Mouse (Mus musculus): ENCODE results near the gene Tnfsf4. TPM values are rescaled to one million over a fixed set of nuclear protein-coding genes. Genes with fewer than 3 reads are reported as not detected.
A peak's percentile ranks its signal among the peaks of the same experiment; 100 is the strongest.

Gene Tnfsf4
- polyA plus RNA-seq, 2 experiments, result 0.06 TPM; not detected in 1

DNA sequence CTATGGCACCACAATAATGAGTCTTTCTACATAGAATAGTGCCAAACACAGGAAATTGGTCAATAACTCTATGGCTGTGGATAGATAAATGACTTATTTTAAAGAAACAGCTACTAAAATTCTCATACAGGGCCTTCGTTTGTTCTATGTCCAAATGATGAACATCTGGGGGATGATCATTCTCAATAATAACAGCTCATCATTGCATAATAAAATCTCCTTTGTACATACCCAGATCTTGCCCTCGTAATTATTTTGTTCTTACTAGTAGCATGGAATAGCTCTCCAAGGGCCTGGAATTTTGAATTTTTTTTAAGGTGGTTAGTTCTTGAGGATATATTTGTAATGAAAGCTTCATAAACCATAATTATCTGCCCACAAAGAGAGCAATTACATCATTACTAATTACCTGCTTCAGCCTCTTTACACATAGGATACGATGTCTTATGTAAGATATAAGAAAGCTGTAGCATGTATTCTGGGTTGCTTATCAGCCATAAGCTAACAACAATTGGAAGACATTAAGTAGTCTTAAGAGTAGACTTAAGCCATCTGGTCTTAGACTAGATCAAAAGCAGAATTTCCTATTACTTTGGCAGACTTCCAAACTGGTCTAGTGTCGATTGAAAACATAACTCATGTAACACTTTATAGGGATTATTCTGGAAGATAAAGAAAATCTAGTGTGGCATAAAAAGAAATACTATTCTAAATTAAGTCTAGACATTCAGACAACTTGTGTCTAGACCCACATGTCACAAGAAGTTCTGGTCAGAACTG is 31.3 kb downstream of the Tnfsf4 start:
- H3K4me2 ChIP-seq (replicated peaks; ENCODE audit: low read depth, low read length, severe bottlenecking), result no peak overlapping the region
- no peak for TF ChIP-seq POLR2A (IDR thresholded peaks at IDR 0.05; ENCODE audit: borderline replicate concordance, extremely low read depth, insufficient read depth, insufficient read length)
- H3K36me3 ChIP-seq (ENCODE audit: control insufficient read depth, insufficient read depth, low read length), result no peaks in the 10 kb centered on the region
- 42% methylated on average over 4 of the region's 4 CpGs for WGBS
- DNase-seq (ENCODE audit: low spot score), result peak; percentile 74
- no peaks in the 10 kb centered on the region for H3K4me1 ChIP-seq (ENCODE audit: control insufficient read depth, insufficient read depth, low read length)
- H3K4me3 ChIP-seq (replicated peaks; ENCODE audit: low read length), result no peak overlapping the region
- ATAC-seq (ENCODE audit: low FRiP score, low read depth), result peak; percentile 30; the same call in 1 of the 2 replicates
- no peak overlapping the region for H3K9ac ChIP-seq (ENCODE audit: low read depth, low read length, severe bottlenecking)
- H3K9me3 ChIP-seq (ENCODE audit: control insufficient read depth, low read length), result no peaks in the 10 kb centered on the region
- no peak overlapping the region for H3K27ac ChIP-seq (replicated peaks; ENCODE audit: low read depth, low read length)
- H3K27me3 ChIP-seq (ENCODE audit: control insufficient read depth, insufficient read depth, low read length), result no peaks in the 10 kb centered on the region

DNA sequence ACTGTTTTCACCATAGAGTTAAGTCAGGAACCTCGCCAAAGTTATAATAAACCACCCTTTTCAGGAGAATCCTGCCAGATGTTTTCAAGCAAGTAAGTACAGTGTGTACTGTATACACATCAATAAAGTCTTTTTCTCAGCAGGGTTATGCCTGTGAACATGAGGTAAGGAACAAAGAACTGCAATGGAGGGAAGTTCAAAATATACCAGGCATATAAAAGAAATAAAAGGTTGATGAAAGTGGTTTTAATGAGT is 31.8 kb downstream of the Tnfsf4 start:
- TF ChIP-seq POLR2A (IDR thresholded peaks at IDR 0.05; ENCODE audit: borderline replicate concordance, extremely low read depth, insufficient read depth, insufficient read length), result no peak
- WGBS, result 35% methylated on average over 1 of the region's 1 CpGs
- DNase-seq (ENCODE audit: low spot score) (no peak), ATAC-seq (ENCODE audit: low FRiP score, low read depth) (peak; percentile 44; the same call in 1 of the 2 replicates)
- Histone ChIP-seq H3K4me2 (replicated peaks; ENCODE audit: low read depth, low read length, severe bottlenecking) (no peak overlapping the region), H3K9ac (ENCODE audit: low read depth, low read length, severe bottlenecking) (no peak overlapping the region), H3K36me3 (ENCODE audit: control insufficient read depth, insufficient read depth, low read length) (no peaks in the 10 kb centered on the region), H3K9me3 (ENCODE audit: control insufficient read depth, low read length) (no peaks in the 10 kb centered on the region), H3K4me1 (ENCODE audit: control insufficient read depth, insufficient read depth, low read length) (no peaks in the 10 kb centered on the region), H3K27me3 (ENCODE audit: control insufficient read depth, insufficient read depth, low read length) (no peaks in the 10 kb centered on the region), H3K4me3 (replicated peaks; ENCODE audit: low read length) (no peak overlapping the region), H3K27ac (replicated peaks; ENCODE audit: low read depth, low read length) (no peak overlapping the region)

DNA sequence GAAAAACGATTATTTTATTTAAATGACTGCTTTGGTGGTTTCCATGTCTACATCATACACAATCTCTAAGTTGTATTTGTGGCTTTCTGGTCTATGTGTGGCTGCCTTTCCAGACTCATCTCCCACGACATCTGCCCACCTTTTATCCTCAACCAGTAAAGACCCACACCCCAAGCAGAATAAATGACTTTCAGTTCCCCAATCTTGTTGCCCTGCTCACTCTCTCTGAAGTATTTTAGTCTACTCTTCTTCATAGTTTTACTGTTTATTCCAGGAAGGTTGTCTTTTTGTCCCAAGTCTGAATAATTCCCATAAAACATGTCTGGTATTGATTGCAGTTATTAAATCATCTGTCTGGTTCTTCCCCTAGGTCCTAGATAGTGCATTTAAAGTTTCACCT is 40.6 kb downstream of the Tnfsf4 start:
- no peaks in the 10 kb centered on the region for H3K36me3 ChIP-seq (ENCODE audit: control insufficient read depth, insufficient read depth, low read length)
- no peak overlapping the region for H3K4me2 ChIP-seq (replicated peaks; ENCODE audit: low read depth, low read length, severe bottlenecking)
- ATAC-seq (ENCODE audit: low FRiP score, low read depth), result no peak
- no peaks in the 10 kb centered on the region for H3K4me1 ChIP-seq (ENCODE audit: control insufficient read depth, insufficient read depth, low read length)
- H3K27ac ChIP-seq (replicated peaks; ENCODE audit: low read depth, low read length), result no peak overlapping the region
- H3K4me3 ChIP-seq (replicated peaks; ENCODE audit: low read length), result no peak overlapping the region
- no peak for DNase-seq (ENCODE audit: low spot score)
- H3K9me3 ChIP-seq (ENCODE audit: control insufficient read depth, low read length), result no peaks in the 10 kb centered on the region
- H3K27me3 ChIP-seq (ENCODE audit: control insufficient read depth, insufficient read depth, low read length), result no peaks in the 10 kb centered on the region
- no peak for TF ChIP-seq POLR2A (IDR thresholded peaks at IDR 0.05; ENCODE audit: borderline replicate concordance, extremely low read depth, insufficient read depth, insufficient read length)
- WGBS, result 75% methylated on average over 2 of the region's 2 CpGs
- H3K9ac ChIP-seq (ENCODE audit: low read depth, low read length, severe bottlenecking), result no peak overlapping the region

DNA sequence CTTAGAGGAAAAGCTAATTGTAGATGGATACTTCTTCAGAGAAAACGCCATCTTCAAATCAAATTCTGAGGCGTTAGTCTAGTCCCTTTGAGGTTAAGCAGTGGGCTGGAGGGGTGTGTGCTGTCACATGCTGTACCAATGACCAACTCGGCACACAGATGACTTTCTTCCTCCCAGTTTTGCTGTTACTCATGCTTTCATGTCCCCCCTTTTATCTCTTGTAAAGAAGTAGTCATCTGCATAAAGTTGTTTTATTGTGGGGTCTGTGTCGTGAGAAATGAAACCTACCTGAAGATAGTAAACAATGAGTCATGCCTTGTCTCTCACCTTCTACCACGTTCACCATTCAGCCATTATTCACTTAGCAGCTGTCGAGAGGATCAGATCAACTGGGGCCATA is 41.3 kb downstream of the Tnfsf4 start:
- 78% methylated on average over 6 of the region's 6 CpGs for WGBS
- Histone ChIP-seq H3K9me3 (ENCODE audit: control insufficient read depth, low read length) (no peaks in the 10 kb centered on the region), H3K36me3 (ENCODE audit: control insufficient read depth, insufficient read depth, low read length) (no peaks in the 10 kb centered on the region), H3K27me3 (ENCODE audit: control insufficient read depth, insufficient read depth, low read length) (no peaks in the 10 kb centered on the region), H3K4me2 (replicated peaks; ENCODE audit: low read depth, low read length, severe bottlenecking) (no peak overlapping the region), H3K4me3 (replicated peaks; ENCODE audit: low read length) (no peak overlapping the region), H3K27ac (replicated peaks; ENCODE audit: low read depth, low read length) (no peak overlapping the region), H3K4me1 (ENCODE audit: control insufficient read depth, insufficient read depth, low read length) (no peaks in the 10 kb centered on the region), H3K9ac (ENCODE audit: low read depth, low read length, severe bottlenecking) (no peak overlapping the region)
- no peak for TF ChIP-seq POLR2A (IDR thresholded peaks at IDR 0.05; ENCODE audit: borderline replicate concordance, extremely low read depth, insufficient read depth, insufficient read length)
- ATAC-seq (ENCODE audit: low FRiP score, low read depth) (no peak), DNase-seq (ENCODE audit: low spot score) (no peak)

DNA sequence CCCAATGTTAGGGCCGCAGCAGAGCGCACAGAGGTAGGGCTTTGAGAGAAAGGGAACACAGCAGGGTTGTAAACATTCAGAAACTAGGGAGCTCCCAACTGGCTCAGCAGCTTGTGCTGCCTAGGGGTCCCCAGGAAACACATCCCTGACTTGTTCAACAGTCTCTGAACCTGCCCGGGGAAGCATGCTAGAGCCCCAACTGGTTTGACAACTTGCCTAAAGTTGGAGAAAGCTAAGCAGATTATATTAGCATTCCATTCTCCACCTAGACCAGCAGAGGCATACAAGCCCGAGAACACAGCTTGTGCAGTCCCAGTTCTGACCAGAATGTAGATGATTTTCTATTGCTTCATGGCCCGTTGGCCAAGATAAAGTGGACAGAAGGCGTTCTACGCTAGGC is 49.6 kb downstream of the Tnfsf4 start:
- Histone ChIP-seq H3K27ac (replicated peaks; ENCODE audit: low read depth, low read length) (no peak overlapping the region), H3K4me1 (ENCODE audit: control insufficient read depth, insufficient read depth, low read length) (peaks cover 6% of the 10 kb centered on the region; the same call in 1 of the 2 replicates), H3K27me3 (ENCODE audit: control insufficient read depth, insufficient read depth, low read length) (no peaks in the 10 kb centered on the region), H3K36me3 (ENCODE audit: control insufficient read depth, insufficient read depth, low read length) (no peaks in the 10 kb centered on the region), H3K4me3 (replicated peaks; ENCODE audit: low read length) (no peak overlapping the region), H3K9me3 (ENCODE audit: control insufficient read depth, low read length) (no peaks in the 10 kb centered on the region), H3K9ac (ENCODE audit: low read depth, low read length, severe bottlenecking) (no peak overlapping the region), H3K4me2 (replicated peaks; ENCODE audit: low read depth, low read length, severe bottlenecking) (no peak overlapping the region)
- ATAC-seq (ENCODE audit: low FRiP score, low read depth) (0 out of 2 replicates have a peak, but pooled peaks have one; percentile 26), DNase-seq (ENCODE audit: low spot score) (peak; percentile 57)
- 60% methylated on average over 7 of the region's 7 CpGs for WGBS
- no peak for TF ChIP-seq POLR2A (IDR thresholded peaks at IDR 0.05; ENCODE audit: borderline replicate concordance, extremely low read depth, insufficient read depth, insufficient read length)

Data from limb, embryonic 14.5 days (tissue).